Mouse (Mus musculus) olfactory bulb, adult 2 months (tissue): ENCODE results near the gene Dnlz. TPM values are rescaled to one million over a fixed set of nuclear protein-coding genes. Genes with fewer than 3 reads are reported as not detected.
A peak's percentile ranks its signal among the peaks of the same experiment; 100 is the strongest.

Experiments used
- H3K27ac ChIP-seq: fragments of 200-500 bp; 2 replicates; pipeline ENCODE4 v1.5.1; 2012; ENCODE audit warnings: low read depth, low read length; ENCODE audit not compliant: insufficient read depth
- H3K4me1 ChIP-seq: fragments of 200-500 bp; 2 replicates; pipeline ENCODE4 v1.6.1; 2012; ENCODE audit warnings: low read length; ENCODE audit not compliant: control insufficient read depth, insufficient read depth
- H3K4me3 ChIP-seq: fragments of 200-500 bp; 2 replicates; pipeline ENCODE4 v1.5.1; 2012; ENCODE audit warnings: mild to moderate bottlenecking, low read depth, low read length, moderate library complexity; ENCODE audit not compliant: insufficient read depth
- CTCF ChIP-seq: fragments of 200-500 bp; IDR thresholded peaks from 2 replicates; pipeline ENCODE4 v1.5.1; 2012; ENCODE audit warnings: low read depth, mild to moderate bottlenecking, low read length, moderate library complexity; ENCODE audit not compliant: insufficient read depth
- POLR2A ChIP-seq: fragments of 200-500 bp; IDR thresholded peaks from 2 replicates; pipeline ENCODE4 v1.6.1; 2012; ENCODE audit warnings: mild to moderate bottlenecking, low read depth, low read length, moderate library complexity; ENCODE audit not compliant: insufficient read depth
- WGBS: fragments of 180-500 bp; shearing (Covaris S2); methylation state at CpG from one replicate; pipeline ENCODE4 v1.1.7; 2018; 5-methylcytosine and 5-hydroxymethylcytosine counted together
- polyA plus RNA-seq: library from polyadenylated mRNA; stranded (reverse); fragments of >200 nt; gene quantifications from 2 replicates; pipeline ENCODE4 v1.2.4, GENCODE M21; 2012; ENCODE audit warnings: low replicate concordance; ENCODE audit not compliant: missing spikeins, insufficient read depth, insufficient read length

Dnlz gene
- polyA plus RNA-seq, 1 experiment = not detected

DNA sequence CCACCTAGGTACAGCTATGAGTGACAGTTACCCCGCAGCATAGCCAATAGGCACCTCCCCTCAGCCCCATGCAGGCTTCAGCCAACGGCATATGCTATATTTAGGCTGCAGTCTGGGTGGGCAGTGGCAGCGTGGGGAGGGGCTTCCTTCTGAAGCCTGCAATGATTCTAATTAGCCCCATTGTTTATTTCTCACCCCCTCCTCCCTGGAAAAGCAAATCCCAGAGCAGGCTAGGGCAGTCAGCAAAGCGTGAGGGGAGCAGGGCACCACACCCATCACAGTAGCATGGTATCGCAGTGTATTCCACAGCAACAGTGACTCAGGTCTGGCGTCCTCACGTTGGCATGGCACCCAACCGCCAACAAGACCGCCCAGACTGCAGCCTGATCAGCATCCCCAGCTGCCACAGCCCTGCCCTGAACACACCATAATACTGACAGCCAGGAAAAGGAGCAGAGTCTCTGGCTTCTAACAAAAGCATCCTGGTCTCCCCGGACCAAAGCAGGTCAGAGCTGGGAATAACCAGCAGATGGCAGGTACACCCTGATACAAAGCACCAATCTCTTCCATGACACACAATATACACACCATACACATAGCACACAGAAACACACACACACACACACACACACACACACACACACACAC is 53.6 kb downstream of the Dnlz start:
- H3K4me1 ChIP-seq = peaks cover 51% of the 10 kb centered on the region
- H3K27ac ChIP-seq = peak overlapping the region; percentile 79
- no peak for TF ChIP-seq POLR2A
- no peak for TF ChIP-seq CTCF
- 2% methylated on average over 10 of the region's 10 CpGs for WGBS
- H3K4me3 ChIP-seq = no peak overlapping the region

Other genes with a start within 250 kb of the Dnlz start
- gene Nacc2, start 228.9 kb downstream of the Dnlz start, polyA plus RNA-seq = 71.7 TPM in 1 of 2 replicates, not detected in the other
- gene Lhx3, start 143.8 kb downstream of the Dnlz start, polyA plus RNA-seq = not detected in 2 replicates
- not detected in 2 replicates for gene Qsox2, start 114.6 kb downstream of the Dnlz start, polyA plus RNA-seq
- not detected in 2 replicates for gene Ccdc187, start 57.6 kb downstream of the Dnlz start, polyA plus RNA-seq
- 357 TPM in 1 of 2 replicates, not detected in the other for gene Gpsm1, start 36.6 kb downstream of the Dnlz start, polyA plus RNA-seq
- not detected in 2 replicates for gene Card9, start 8.8 kb upstream of the Dnlz start, polyA plus RNA-seq
- not detected in 2 replicates for gene Snapc4, start 28.5 kb upstream of the Dnlz start, polyA plus RNA-seq
- not detected in 2 replicates for gene Entr1, start 37.2 kb upstream of the Dnlz start, polyA plus RNA-seq
- 415 TPM in 1 of 2 replicates, not detected in the other for gene Pmpca, start 37.2 kb upstream of the Dnlz start, polyA plus RNA-seq
- not detected in 2 replicates for gene Inpp5e, start 57.1 kb upstream of the Dnlz start, polyA plus RNA-seq
- 122 TPM in 1 of 2 replicates, not detected in the other for gene Sec16a, start 93.1 kb upstream of the Dnlz start, polyA plus RNA-seq
- gene Notch1, start 164.6 kb upstream of the Dnlz start, polyA plus RNA-seq = 48.1 TPM in 1 of 2 replicates, not detected in the other
- not detected in 2 replicates for gene Egfl7, start 227.9 kb upstream of the Dnlz start, polyA plus RNA-seq
- not detected in 2 replicates for gene Gm20532, start 234.5 kb upstream of the Dnlz start, polyA plus RNA-seq